Mouse (Mus musculus) adrenal gland, adult 18-20 months (tissue): ENCODE measurements around the gene Ddx49. TPM values are rescaled to one million over a fixed set of nuclear protein-coding genes. Genes with fewer than 3 reads are reported as not detected.

ENCODE experiments used
- DNase-seq, 2 experiments: peaks; one replicate each; pipeline ENCODE4 v3.0.0; 2021 to 2022; ENCODE audit warnings: low spot score in 2 of 2
- total RNA-seq, 2 experiments: library from RNA; stranded (reverse); gene quantifications; 1 replicate in 1 of 2; 2 replicates in 1 of 2; pipeline ENCODE4 v1.2.3; 2021

Gene Ddx49
- total RNA-seq, 2 experiments from 2014 or later = 63.9 to 70.5 TPM

DNA sequence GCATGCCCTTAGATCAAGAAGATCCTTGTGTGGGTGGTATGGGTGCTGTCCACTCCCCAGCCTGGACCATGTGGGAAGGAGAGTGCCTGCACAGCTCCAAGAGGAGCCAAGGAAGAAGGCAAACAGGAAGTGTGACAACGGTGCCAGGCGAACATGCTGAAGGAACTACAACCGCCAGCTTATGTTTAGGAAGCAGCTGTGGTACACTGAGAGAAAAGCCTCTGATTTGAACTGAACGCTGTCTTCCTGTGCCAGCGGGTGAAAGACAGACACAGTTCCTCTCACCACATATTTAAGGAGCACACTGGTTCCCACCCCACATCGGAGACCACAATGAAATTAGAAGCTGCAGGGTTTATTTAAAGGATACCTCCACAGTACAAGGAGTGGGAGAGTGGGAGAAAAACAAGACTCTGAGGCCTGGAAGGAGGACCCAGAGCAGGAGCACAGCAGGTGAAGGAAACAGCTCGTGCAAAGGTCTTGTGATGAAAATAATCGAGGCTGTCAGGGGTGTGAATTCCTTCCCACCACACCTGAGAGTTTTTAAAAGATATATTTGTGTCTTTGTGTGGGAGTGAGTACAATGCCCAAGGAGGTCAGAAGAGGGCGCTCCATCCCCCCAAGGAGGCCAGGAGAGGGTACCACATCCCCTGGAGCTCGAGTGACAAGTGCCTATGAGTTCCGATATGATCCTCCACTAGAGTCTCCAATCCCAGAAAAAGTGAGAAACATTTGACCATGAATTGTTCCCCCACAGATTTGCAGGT lies 33.3 kb downstream of the Ddx49 start:
- DNase-seq = no peak

DNA sequence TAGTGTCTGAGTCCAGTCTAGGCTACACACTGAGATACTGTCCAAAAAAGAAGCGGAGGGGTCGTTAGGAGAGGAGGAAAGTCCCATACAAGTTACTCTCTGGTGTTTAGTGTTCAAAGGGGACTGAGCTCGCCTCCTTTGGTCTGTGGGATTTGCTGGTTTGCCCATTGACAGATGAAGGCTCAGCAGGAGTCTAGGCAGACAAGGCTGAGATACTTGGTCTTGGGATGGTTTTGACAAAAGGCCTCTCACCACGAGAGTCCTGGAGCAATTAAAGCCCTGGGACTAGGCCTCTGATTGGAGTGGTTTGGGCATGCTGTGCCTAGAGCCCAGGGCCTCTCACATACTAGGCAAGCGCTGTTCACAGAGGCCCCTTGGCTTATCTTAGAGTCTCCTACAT lies 34.0 kb downstream of the Ddx49 start:
- DNase-seq = no peak

DNA sequence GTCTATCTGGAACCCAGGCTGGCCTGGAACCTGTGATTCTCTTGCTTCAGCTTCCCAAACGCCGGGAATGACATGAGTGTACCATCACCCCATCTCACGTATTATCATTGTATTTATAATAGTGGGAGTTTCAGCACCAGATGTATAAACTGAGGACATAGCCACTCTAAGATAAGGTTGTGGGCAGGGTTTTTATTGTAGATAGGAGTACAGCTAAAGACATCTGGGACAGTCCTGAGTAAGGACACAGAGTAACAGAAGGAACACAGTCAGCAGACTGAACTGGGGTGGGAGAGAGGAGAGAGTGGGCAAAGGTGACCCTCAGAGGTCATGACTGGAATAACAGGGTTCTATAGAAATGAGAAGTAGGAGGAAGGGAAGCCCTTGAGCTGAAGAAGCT lies 34.6 kb downstream of the Ddx49 start:
- no peak for DNase-seq

DNA sequence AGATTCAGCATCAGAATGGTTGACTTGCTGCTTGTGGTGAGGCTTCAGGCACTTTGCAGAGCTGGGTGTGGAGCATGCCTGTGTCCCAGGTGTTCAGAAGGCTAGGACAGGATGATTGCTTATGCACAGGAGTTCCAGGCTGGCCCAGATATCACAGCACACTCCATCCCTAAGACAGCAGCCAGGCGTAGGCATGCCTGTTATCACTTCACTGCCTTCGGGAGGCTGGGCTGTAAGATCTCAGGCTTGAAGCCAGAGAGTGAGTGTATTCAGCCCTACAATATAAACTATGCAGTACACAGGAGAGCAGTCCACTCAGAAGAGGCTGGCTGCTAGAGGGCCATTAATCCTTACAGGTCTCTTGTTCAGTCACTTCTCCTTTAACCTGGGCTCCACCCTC lies 43.2 kb downstream of the Ddx49 start:
- no peak for DNase-seq

DNA sequence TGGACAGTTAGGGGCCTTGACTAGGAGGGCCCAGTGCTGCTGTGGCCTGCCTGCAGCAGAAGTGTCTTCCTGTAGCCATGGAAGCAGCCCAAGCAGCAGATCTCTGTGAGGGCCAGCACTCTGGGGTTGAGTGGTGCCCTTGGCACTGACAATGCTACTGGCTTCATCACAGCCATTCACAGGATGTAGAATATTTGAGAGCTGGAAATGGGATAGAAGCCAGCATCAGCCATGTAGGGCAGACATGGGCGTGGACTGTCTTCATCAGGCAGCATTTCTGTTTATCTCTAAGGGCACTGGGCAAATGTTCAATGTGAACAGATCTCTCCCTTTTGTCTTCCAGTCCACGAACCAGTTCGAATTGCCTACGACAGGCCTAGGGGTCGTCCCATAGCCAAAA lies 43.7 kb downstream of the Ddx49 start:
- DNase-seq = no peak

DNA sequence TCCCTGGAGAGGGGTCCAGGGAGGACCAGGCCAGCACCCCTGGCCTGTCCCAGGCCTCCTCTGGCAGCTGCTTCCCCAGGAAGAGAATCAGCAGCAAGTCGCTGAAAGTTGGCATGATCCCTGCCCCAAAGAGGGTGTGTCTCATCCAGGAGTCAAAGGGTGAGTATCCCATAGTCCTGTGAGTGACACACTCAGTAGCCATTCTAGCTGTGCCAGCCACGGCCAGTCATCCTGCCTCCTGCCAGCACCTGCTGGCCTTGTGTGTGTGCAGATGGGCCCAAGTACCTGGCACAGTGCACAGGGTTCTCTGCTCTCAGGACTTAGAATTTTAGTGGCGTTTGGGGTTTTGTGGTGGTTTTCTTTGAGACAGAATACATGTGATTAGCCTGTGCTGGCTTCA lies 44.8 kb downstream of the Ddx49 start:
- DNase-seq = no peak

DNA sequence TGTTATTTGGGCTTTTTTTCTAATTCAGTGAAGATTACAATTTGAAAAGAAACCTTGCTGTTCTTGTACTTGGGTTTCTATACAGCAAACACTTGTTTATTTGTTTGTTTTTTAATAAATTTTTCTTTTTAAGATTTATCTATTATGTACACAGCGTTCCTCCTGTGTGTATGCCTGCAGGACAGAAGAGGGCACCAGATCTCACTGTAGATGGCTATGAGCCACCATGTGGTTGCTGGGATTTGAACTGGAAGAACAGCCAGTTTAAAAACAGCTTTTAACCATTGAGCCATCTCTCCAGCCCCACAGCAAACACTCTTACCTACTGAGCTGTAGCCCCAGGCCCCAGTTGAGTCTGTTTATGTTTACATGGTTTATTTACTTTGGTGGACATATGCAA lies 47.7 kb downstream of the Ddx49 start:
- no peak for DNase-seq

DNA sequence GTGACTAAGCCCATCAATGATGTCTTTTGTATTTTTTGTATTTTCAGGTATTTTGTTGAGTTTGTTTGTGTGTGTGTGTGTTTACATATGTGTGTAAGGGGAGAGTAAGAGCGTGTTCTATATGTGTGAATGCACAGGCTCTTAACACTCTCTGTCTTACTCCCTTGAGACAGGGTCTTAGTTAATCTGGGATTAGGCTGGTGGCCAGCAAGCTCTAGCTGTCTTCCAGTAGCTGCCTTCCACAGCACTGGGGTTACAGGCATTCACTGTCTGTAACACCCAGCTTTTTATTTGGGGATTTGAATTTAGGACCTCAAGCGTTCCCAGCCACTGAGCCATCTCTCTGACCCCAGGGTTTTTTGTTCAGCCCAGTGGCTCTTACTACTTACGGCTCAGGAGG lies 54.4 kb downstream of the Ddx49 start:
- no peak for DNase-seq

DNA sequence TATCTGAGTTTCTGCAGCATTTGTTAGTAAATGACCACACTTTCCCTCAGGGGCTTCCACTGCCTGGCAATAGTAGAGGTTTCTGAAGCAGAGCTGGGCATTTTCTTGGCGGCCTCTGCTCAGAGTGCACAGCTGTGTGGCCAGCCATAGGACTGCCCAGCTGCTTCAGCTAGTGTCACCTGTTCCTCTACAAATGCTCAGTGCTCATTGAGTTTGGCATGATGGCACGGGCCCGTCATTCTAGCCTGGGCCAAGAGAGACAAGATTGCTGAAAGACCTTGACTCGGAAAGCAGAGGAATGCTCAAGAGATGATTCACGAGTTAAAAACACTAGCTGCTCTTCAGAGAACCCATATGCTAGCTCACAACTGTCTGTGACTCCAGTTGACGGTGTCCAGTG lies 55.7 kb downstream of the Ddx49 start:
- peak in 1 of 2 experiments; percentile 25 for DNase-seq

Other genes with a start within 250 kb of the Ddx49 start
- gene Tm6sf2, start 229.6 kb downstream of the Ddx49 start, total RNA-seq = 1 to 10 TPM in 1 of 2 experiments, under 1 TPM in 1; 0.83 to 1.1 TPM
- 1 to 10 TPM in 1 of 2 experiments, under 1 TPM in 1; 0.83 to 3.0 TPM for gene Hapln4, start 219.0 kb downstream of the Ddx49 start, total RNA-seq
- gene Ncan, start 181.6 kb downstream of the Ddx49 start, total RNA-seq = 1 to 10 TPM in 1 of 2 experiments, under 1 TPM in 1; 0.13 to 2.6 TPM
- gene Nr2c2ap, start 171.2 kb downstream of the Ddx49 start, total RNA-seq = 10 to 100 TPM; 19.0 to 24.0 TPM
- 10 to 100 TPM; 13.0 to 17.4 TPM for gene Rfxank, start 163.3 kb downstream of the Ddx49 start, total RNA-seq
- gene Borcs8, start 163.0 kb downstream of the Ddx49 start, total RNA-seq = 10 to 100 TPM; 54.8 to 59.2 TPM
- under 1 TPM; 0.48 to 0.99 TPM for gene Mef2b, start 162.8 kb downstream of the Ddx49 start, total RNA-seq
- 10 to 100 TPM; 68.0 to 84.2 TPM for gene Tmem161a, start 130.1 kb downstream of the Ddx49 start, total RNA-seq
- 10 to 100 TPM; 34.0 to 41.4 TPM for gene Slc25a42, start 90.2 kb downstream of the Ddx49 start, total RNA-seq
- gene Sugp2, start 68.3 kb downstream of the Ddx49 start, total RNA-seq = 10 to 100 TPM; 31.4 to 33.7 TPM
- 10 to 100 TPM; 10.9 to 13.6 TPM for gene Armc6, start 68.0 kb downstream of the Ddx49 start, total RNA-seq
- gene Homer3, start 19.7 kb downstream of the Ddx49 start, total RNA-seq = 10 to 100 TPM; 18.5 to 19.8 TPM
- gene Cope, start within 50 bp of the Ddx49 start, total RNA-seq = 100 to 1,000 TPM; 185 to 205 TPM
- 1 to 10 TPM; 2.0 to 2.5 TPM for gene Cers1, start 13.3 kb upstream of the Ddx49 start, total RNA-seq
- gene Gdf1, start 27.3 kb upstream of the Ddx49 start, total RNA-seq = not detected
- gene Upf1, start 50.8 kb upstream of the Ddx49 start, total RNA-seq = 10 to 100 TPM; 64.0 to 70.2 TPM
- gene Comp, start 71.1 kb upstream of the Ddx49 start, total RNA-seq = under 1 TPM in 1 of 2 experiments, not detected in 1; 0.35 TPM
- 10 to 100 TPM; 19.3 to 22.3 TPM for gene Crtc1, start 137.1 kb upstream of the Ddx49 start, total RNA-seq
- 10 to 100 TPM; 26.0 to 27.0 TPM for gene Klhl26, start 174.5 kb upstream of the Ddx49 start, total RNA-seq
- gene Tmem59l, start 184.9 kb upstream of the Ddx49 start, total RNA-seq = 10 to 100 TPM; 20.4 to 26.4 TPM
- gene Crlf1, start 190.7 kb upstream of the Ddx49 start, total RNA-seq = 1 to 10 TPM in 1 of 2 experiments, under 1 TPM in 1; 0.74 to 1.6 TPM
- 100 to 1,000 TPM; 155 to 174 TPM for gene Rex1bd, start 204.3 kb upstream of the Ddx49 start, total RNA-seq
- gene Uba52, start 208.3 kb upstream of the Ddx49 start, total RNA-seq = 1,000 to 10,000 TPM; 1,449 to 1,570 TPM
- gene Fkbp8, start 225.2 kb upstream of the Ddx49 start, total RNA-seq = 100 to 1,000 TPM; 257 to 332 TPM
- 10 to 100 TPM; 68.1 to 76.3 TPM for gene Kxd1, start 225.5 kb upstream of the Ddx49 start, total RNA-seq
- gene Ell, start 237.0 kb upstream of the Ddx49 start, total RNA-seq = 10 to 100 TPM; 23.1 to 26.6 TPM